Mouse (Mus musculus) hindbrain, embryonic 16.5 days (tissue): ENCODE measurements around the gene Cdk4. TPM values are rescaled to one million over a fixed set of nuclear protein-coding genes. Genes with fewer than 3 reads are reported as not detected.
"Not testable (repeated sequence)": the region's sequence is repeated elsewhere in the genome, so short reads cannot be mapped to it uniquely, and the experiment has no call there.

Experiments
- ATAC-seq: fragments of 200-750 bp; cut with Nextera tagmentation; 2 replicates; pipeline ENCODE4 v1.8.0; 2017; ENCODE audit warnings: moderate TSS enrichment, moderate library complexity
- H3K27ac ChIP-seq: fragments of 300-500 bp; sonication (generic); 2 replicates; pipeline ENCODE4 v1.5.1; 2014; ENCODE audit warnings: low read depth, mild to moderate bottlenecking, control low read depth, low read length, moderate library complexity
- H3K27me3 ChIP-seq: fragments of 300-500 bp; sonication (generic); replicated peaks from 2 replicates; pipeline ENCODE4 v1.6.1; 2014; ENCODE audit warnings: low read length; ENCODE audit not compliant: control insufficient read depth, insufficient read depth
- H3K36me3 ChIP-seq: fragments of 300-500 bp; sonication (generic); 2 replicates; pipeline ENCODE4 v1.6.1; 2014; ENCODE audit warnings: mild to moderate bottlenecking, low read length, moderate library complexity, mixed read lengths; ENCODE audit not compliant: control insufficient read depth, insufficient read depth
- H3K4me1 ChIP-seq: fragments of 300-500 bp; sonication (generic); 2 replicates; pipeline ENCODE4 v1.6.1; 2014; ENCODE audit warnings: low read depth, low read length; ENCODE audit not compliant: control insufficient read depth, insufficient read depth
- H3K4me2 ChIP-seq: fragments of 300-500 bp; sonication (generic); 2 replicates; pipeline ENCODE4 v1.6.1; 2014; ENCODE audit warnings: mild to moderate bottlenecking, low read length, control low read depth, moderate library complexity
- H3K4me3 ChIP-seq: fragments of 300-500 bp; sonication (generic); 2 replicates; pipeline ENCODE4 v1.5.1; 2014; ENCODE audit warnings: mild to moderate bottlenecking, low read length, control low read depth, moderate library complexity
- H3K9ac ChIP-seq: fragments of 300-500 bp; sonication (generic); 2 replicates; pipeline ENCODE4 v1.6.1; 2014; ENCODE audit warnings: low read depth, mild to moderate bottlenecking, control low read depth, low read length, moderate library complexity
- H3K9me3 ChIP-seq: fragments of 300-500 bp; sonication (generic); 2 replicates; pipeline ENCODE4 v1.6.1; 2014; ENCODE audit warnings: mild to moderate bottlenecking, low read length, moderate library complexity; ENCODE audit not compliant: control insufficient read depth
- WGBS: fragments of 180-500 bp; shearing (Covaris S2); extraction: QIAGEN DNeasy Blood & Tissue Kit; methylation state at CpG from one replicate; pipeline ENCODE4 v1.1.7; 2014; 5-methylcytosine and 5-hydroxymethylcytosine counted together
- polyA plus RNA-seq: library from polyadenylated mRNA; unstranded; fragments of >200 nt; fragmentation: Nextera tagmentation; extraction: Ambion mirVana; gene quantifications from 2 replicates; pipeline ENCODE4 v1.2.1, GENCODE M21; 2015

Gene Cdk4
- polyA plus RNA-seq, 1 experiment from 2014 or later, result 669 TPM

DNA sequence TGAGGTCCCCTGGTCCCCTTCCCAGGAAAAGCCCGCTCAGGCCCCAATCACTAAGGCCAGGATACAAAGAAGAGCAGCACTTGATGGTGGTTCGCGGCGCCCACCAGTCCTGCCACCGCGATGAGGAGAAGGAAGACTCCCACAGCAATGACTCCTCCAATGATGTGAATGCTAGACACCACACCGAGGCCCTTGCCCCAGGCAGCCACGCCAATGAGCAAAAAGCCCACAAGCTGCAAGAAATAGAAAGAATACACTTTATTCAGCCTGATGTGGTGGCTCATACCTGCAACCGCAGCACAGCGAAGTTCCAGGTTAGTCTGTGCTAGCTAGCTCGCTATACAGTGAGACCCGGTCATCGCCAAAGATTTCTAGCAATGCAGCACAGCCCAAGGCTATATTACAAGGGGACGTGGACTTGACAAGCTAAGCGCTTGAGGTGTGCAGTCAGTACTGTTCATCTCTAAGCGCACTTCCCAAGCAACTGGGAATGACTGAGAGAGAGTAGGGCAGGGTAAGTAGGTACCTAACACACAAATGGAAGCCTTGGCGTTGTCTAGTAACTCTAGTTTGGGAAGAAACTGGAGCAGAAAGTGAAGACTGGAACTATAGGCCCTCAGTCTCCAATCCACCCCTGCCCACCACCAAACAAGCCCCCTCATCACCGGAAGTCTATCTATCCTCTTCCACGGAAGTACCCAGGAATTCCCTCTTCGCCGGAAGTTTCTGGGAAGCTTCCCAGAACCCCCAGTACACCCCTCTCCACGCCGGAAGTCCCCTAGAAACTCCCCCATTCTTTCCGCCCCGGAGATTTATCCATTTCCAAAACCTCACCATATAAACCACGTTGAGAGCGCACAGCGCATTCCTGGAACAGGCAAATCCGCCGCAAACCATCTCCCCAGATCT is 6.2 kb downstream of the Cdk4 start:
- Histone ChIP-seq H3K4me2 (peak overlapping the region; percentile 86), H3K27ac (peak overlapping the region; percentile 96), H3K4me3 (peak overlapping the region; percentile 72), H3K36me3 (peaks cover 38% of the 10 kb centered on the region), H3K9ac (peak overlapping the region; percentile 78), H3K27me3 (no peaks in the 10 kb centered on the region), H3K4me1 (peaks cover 23% of the 10 kb centered on the region), H3K9me3 (no peaks in the 10 kb centered on the region)
- peak; percentile 86 for ATAC-seq
- WGBS, result 8% methylated on average over 30 of the region's 30 CpGs

DNA sequence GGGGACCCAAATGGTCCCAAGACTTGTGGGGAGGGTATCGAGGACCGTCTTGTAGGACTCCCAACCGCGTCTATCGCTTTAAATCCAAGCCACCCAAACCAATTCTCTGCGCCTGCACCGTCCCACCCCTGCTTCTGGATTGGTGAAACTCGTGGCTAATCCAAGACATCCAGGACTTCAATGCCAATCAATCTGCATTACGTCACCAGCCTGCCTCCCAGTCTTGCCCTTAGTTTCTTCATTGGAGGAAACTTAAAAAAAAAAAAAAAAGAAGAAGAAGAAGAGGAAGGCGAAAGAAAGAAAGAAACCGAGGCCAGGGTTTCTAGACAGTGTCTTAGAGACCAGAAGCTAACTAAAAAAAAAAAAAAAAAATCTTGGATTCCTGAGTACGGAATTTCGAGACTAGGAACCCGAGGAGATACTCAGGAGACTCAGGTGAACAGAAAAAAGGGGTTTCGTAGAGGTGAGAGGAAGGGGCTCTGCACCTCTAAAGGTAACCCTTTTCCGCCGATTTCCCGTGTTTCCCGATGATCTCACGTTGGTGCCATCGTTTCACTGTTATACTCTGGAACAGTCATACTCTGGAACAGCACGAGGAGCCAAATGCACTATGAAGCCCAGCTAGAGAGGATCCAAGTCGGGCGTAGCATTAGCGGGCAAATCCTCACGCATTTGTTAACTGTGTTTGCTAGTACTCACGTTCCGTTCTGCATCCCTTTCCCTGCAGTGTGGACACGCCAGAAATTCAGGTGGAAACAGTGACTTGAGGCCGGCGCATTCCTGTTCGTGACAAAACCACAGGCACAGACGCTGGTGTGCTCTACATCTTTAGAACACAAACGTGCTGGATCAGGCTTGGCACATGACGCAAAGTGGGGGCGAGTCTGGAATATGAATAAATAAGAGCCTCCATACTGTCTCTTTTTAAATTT is 7.1 kb downstream of the Cdk4 start, which contains the start of gene Tspan31:
Gene Tspan31 (minus strand): TSS at position 75 of the 932 bp plus-strand sequence.
- Histone ChIP-seq H3K9me3 (no peaks in the 10 kb centered on the region), H3K9ac (peak within 1 kb of the TSS; percentile 78), H3K27me3 (no peaks in the 10 kb centered on the region), H3K36me3 (peaks cover 31% of the 10 kb centered on the region), H3K4me1 (peaks cover 19% of the 10 kb centered on the region), H3K27ac (peak within 1 kb of the TSS; percentile 96), H3K4me2 (peak within 1 kb of the TSS; percentile 86), H3K4me3 (peak within 1 kb of the TSS; percentile 72)
- peak; percentile 94 for ATAC-seq
- WGBS, result 1% methylated on average over 36 of the region's 36 CpGs

DNA sequence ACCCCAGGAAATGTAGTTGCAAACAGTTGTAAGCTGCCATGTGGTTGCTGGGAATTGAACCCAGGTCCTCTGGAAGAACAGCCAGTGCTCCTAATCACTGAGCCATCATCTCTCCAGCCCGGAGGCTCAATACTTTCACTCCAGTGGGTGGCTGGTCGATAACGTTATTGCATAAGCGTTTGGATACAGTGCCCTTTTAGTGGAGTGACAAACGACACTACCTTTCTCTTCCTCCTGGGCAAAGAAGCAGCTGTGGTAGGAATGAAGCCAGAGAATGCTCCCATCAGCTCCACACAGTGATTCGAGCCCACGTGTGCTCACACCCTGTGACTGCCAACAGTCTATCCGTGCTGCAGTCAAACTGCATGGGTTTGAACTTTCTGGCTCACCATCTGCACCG is 7.9 kb downstream of the Cdk4 start:
- Histone ChIP-seq H3K4me3 (peak overlapping the region; percentile 72), H3K9ac (no peak overlapping the region; the same call in 1 of the 2 replicates), H3K4me2 (peak overlapping the region; percentile 77), H3K27me3 (no peaks in the 10 kb centered on the region), H3K36me3 (peaks cover 24% of the 10 kb centered on the region), H3K27ac (no peak overlapping the region), H3K9me3 (no peaks in the 10 kb centered on the region), H3K4me1 (peaks cover 21% of the 10 kb centered on the region)
- ATAC-seq, result no peak
- WGBS, result 81% methylated on average over 9 of the region's 9 CpGs

DNA sequence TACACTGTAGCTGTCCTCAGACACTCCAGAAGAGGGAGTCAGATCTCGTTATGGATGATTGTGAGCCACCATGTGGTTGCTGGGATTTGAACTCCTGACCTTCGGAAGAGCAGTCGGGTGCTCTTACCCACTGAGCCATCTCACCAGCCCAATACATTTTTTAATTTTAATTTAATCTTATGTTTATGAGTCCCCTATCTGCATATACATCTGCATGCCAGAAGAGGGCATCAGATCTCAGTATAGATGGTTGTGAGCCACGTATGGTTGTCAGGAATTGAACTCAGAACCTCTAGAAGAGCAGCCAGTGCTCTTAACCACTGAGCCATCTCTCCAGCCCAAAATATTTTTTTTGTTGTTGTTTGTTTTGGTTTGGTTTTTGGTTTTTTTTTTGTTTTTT is 8.9 kb downstream of the Cdk4 start:
- H3K9ac ChIP-seq, H3K4me3 ChIP-seq, ATAC-seq, H3K9me3 ChIP-seq, H3K27ac ChIP-seq, H3K4me2 ChIP-seq, H3K27me3 ChIP-seq: not testable (repeated sequence)
- 72% methylated on average over 4 of the region's 4 CpGs for WGBS
- peaks cover 14% of the 10 kb centered on the region for H3K36me3 ChIP-seq
- peaks cover 24% of the 10 kb centered on the region for H3K4me1 ChIP-seq

DNA sequence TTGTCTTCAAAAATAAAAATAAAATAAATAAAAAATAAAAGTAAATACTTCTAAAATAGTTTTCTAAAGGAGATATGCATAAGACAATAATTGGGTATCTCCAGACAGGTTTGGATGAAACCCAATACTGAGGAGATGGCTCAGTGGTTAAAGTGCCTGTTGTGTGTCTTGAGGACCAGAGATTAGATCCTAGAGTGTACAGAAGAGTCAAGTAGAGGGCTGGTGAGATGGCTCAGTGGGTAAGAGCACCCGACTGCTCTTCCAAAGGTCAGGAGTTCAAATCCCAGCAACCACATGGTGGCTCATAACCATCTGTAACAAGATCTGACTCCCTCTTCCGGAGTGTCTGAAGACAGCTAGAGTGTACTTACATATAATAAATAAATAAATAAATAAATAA is 9.6 kb downstream of the Cdk4 start:
- not testable (repeated sequence) for H3K4me3 ChIP-seq, H3K27me3 ChIP-seq, H3K27ac ChIP-seq, H3K9ac ChIP-seq, H3K36me3 ChIP-seq, ATAC-seq, H3K9me3 ChIP-seq, H3K4me2 ChIP-seq
- H3K4me1 ChIP-seq, result peaks cover 24% of the 10 kb centered on the region
- WGBS, result 63% methylated on average over 2 of the region's 2 CpGs

DNA sequence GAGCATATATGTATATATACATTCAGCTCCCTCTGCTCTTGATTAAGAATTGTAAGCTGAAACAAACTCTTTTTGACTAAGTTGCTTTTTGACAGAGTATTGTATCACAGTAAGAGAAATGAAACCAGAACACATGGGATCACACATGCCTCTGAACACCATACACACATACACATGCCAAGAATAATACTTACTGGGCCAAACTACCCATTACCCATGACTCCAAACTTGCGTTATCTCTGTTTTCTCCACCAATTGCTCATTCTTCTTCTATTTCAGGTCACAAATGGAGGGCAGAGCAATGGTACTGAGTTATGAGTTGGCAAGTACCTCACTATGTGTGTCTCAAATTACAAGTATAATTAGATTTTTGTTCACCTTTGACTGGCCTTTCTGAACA is 10.6 kb downstream of the Cdk4 start:
- Histone ChIP-seq H3K27me3 (no peaks in the 10 kb centered on the region), H3K36me3 (no peaks in the 10 kb centered on the region)
- WGBS, result 93% methylated on average over 1 of the region's 1 CpGs

DNA sequence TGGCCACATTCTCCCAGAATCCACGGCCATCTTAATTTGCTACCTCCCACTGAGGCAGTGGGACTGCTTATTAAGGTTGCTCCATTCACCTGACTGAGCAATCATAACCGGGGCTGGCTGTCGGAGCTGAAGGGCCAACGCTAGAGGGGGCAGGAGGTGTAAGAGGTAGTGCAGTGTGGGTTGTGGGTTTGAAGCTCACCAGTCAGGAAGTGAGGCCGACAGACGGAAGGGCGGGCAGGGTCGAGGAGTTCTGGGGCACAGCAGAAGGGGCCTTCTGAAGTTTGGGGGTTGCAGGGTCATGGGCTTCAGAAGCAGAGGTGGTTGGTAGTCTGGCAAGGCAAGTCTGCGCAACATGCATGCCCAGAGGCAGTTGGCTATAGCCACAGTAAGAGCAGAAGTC is 11.7 kb downstream of the Cdk4 start, which contains the start of gene Agap2:
Gene Agap2 (plus strand): TSS at position 205 of the 400 bp plus-strand sequence.
- whole genome bisulfite sequencing, result 63% methylated on average over 9 of the region's 9 CpGs
- H3K27ac ChIP-seq, result no peak within 1 kb of the TSS
- H3K9me3 ChIP-seq, result no peaks in the 10 kb centered on the region
- H3K4me3 ChIP-seq, result no peak within 1 kb of the TSS
- no peak for ATAC-seq
- H3K36me3 ChIP-seq, result no peaks in the 10 kb centered on the region
- no peak within 1 kb of the TSS for H3K4me2 ChIP-seq
- H3K4me1 ChIP-seq, result peaks cover 17% of the 10 kb centered on the region
- no peaks in the 10 kb centered on the region for H3K27me3 ChIP-seq
- no peak within 1 kb of the TSS; the same call in 1 of the 2 replicates for H3K9ac ChIP-seq

More for the DNA sequence above, 10.6 kb downstream of the Cdk4 start:
- Histone ChIP-seq H3K4me3 (no peak overlapping the region), H3K27ac (no peak overlapping the region), H3K9ac (no peak overlapping the region), H3K4me2 (no peak overlapping the region), H3K4me1 (peaks cover 22% of the 10 kb centered on the region), H3K9me3 (no peaks in the 10 kb centered on the region)
- ATAC-seq, result no peak

DNA sequence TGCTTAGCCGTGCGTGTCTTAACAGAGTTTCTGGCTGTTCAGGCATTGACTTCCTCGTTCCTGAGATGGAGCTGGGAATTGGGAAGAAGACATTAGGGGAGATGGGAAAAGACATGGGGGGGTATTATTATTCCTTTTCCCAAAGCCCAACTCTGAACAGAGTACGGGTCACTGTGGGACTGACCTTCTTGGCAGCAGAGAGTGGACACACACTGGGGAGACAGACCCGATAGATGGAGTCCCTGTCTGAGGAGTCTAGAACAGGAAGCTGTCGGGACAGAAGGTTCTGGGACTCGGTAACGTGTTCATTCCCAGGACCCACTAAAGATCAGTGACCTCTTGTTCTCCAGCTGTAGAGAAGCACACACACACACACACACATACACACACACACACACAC is 12.3 kb downstream of the Cdk4 start:
- peaks cover 23% of the 10 kb centered on the region for H3K4me1 ChIP-seq
- H3K36me3 ChIP-seq, result no peaks in the 10 kb centered on the region
- H3K27me3 ChIP-seq, result no peaks in the 10 kb centered on the region
- H3K27ac ChIP-seq, result no peak overlapping the region
- no peak overlapping the region for H3K4me2 ChIP-seq
- no peak for ATAC-seq
- 76% methylated on average over 8 of the region's 8 CpGs for WGBS
- H3K9ac ChIP-seq, result no peak overlapping the region
- no peak overlapping the region for H3K4me3 ChIP-seq
- H3K9me3 ChIP-seq, result no peaks in the 10 kb centered on the region

DNA sequence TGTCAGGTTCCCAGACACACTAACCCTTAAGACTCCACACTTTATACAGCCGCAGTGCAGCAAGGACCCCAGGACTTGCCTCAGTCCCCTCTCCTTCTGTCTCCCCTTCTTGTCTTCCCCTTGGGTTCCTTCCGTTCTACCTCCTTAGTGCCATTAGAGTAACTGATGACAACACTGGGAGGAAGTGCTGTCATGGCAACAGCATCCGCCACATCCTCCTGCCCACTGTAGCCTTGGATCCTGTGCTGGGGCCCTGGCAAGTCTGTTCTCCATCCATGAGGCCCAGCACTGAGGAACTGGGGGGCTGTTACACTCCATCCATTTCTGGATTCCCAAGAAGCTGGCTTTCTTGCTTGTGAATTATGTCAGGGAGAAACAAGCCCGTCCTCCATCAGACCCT is 12.7 kb downstream of the Cdk4 start:
- 39% methylated on average over 4 of the region's 4 CpGs for WGBS
- no peak overlapping the region for H3K4me2 ChIP-seq

More for the DNA sequence above, 12.7 kb downstream of the Cdk4 start:
- Histone ChIP-seq H3K4me1 (peaks cover 26% of the 10 kb centered on the region), H3K27me3 (no peaks in the 10 kb centered on the region), H3K36me3 (no peaks in the 10 kb centered on the region), H3K27ac (no peak overlapping the region), H3K9ac (peak overlapping the region; percentile 41; the same call in 1 of the 2 replicates), H3K4me3 (no peak overlapping the region), H3K9me3 (no peaks in the 10 kb centered on the region)
- ATAC-seq, result no peak
